Mouse (Mus musculus): Measurements from ENCODE around the gene Rgs9.
A peak's percentile ranks its signal among the peaks of the same experiment; 100 is the strongest.

The Rgs9 gene

DNA sequence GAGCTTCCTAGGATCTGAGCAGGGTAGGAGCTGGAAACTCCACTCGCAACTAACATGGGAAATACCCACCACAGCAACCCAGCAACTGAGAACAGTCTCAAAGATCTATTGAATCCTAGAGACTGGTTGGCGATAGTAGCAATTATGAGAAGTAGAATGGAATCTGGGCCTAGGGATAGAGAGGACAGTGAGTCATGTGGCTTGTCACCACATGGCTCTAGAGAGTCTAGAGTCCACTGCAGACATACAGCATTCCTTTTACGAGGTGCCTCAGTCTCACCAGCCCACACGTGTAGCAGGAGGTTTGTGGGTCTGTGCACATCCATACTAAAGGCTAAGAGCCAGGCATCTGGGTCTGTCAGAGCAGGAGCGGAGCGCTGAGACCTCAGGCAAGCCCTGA, 59.3 kb downstream of the Rgs9 start:
- DNase-seq: no peak

DNA sequence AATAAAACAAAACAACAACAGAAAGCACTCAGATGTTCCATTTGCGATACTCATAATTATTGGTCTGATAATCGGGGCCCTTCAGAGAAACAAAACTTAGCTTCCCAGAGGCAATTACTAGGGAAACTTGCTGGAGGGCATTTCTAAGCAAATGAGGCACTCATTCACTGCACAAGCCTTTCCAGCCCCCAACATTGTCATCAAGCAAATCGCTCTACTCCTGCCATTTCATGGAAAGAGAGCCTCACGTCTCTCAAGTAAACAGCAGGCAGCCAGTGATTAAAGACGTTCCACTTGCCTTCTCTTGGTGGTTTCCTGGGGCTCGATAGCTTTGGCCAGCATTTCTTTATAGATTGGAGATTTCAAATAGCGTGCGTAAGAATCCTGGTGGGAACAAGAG, 60.1 kb downstream of the Rgs9 start:
- DNase-seq: no peak

DNA sequence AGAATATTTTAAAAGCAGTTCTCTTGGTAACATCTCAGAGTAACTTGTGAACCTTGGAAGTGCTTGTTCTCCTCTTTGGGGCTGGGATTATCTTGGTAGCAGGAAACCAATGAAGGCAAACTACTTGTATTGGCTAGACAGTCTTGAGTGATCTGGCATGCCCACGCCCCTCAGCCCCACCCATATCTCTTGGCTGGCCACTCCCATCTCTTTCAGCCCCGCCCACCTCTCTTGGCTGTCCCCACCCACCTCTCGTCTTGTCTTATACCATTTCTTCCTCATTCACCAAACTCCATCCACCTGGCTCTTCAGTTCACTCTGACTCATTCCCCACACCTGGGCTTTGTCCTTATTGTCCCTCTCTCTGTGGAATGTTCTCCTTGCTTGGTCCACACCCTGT, 64.3 kb downstream of the Rgs9 start:
- no peak for DNase-seq

DNA sequence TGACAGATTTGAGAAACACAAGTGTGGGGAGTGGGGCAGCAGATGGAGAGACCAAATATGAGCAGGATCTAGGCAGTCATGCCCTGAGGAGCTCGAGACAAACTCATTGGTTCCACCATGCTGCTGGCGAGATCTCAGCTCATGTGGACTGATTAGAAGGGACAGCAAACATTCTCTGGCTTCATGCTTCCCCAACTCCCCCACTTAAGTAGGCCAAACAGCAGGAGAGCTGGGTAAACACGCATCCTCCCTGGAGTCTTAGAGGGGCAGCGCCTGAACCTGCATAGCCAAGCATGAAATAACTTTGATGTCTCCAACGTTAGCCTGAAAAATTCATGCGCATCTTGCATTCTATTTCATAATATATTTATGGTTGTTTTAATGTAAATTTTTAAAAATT, 65.1 kb downstream of the Rgs9 start:
- DNase-seq: no peak

DNA sequence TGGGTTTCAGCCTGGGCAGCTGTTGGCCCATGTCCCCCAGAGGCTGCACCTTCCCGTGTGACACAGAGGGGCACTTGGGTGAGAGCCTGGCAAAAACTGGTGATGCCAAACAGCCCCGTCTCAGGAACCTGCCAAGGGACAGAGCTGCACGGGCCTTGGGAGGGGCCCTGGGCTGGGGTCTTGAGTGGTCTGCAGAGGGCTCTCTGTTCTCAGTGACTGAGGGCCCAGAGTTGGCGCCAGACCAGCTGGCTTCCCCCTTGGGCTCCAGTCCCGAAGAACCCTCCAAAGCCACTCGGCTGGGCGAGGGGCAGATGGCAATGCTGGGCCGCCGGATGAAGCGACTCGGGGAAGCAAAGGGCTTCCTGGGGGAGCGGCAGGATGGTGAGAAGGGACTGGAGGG, 70.8 kb downstream of the Rgs9 start:
- DNase-seq: no peak

DNA sequence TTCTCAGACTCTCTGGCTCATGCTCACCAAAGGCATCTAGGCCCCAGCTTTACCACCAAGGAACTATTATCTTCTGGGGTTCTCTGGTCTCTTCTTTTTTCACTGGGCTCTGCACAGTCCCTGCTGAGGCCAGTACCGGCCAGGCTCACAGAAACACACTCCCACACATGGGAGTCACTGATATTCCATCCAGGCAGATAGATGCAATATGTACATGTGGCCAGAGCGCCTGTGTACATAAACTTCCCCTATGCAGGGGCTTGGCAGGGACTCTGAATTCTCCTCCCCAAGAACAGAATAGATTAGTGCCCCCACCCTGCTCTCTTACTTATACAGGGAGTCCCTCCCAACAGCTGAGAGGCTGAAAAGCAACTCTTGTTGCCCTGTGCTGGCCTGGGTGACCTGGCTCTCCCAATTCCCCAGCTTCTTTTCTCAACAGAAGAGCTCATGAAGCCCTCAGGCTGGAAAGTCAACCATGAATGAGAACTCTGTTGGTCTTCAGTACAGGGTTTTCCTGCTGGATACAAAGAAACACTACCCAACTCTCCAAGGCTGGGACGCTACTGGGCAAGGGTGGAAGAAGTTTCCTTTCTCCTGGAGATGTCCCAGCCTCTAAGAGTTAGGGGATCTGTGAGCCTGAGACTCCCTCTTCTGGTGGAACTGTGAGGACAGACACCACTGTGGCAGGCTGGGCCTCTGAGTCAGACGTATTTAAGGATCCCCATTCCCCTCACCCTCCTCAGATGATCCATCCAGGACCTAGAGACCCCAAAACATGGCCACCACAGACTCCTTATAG, 76.5 kb downstream of the Rgs9 start:
- DNase-seq: no peak

DNA sequence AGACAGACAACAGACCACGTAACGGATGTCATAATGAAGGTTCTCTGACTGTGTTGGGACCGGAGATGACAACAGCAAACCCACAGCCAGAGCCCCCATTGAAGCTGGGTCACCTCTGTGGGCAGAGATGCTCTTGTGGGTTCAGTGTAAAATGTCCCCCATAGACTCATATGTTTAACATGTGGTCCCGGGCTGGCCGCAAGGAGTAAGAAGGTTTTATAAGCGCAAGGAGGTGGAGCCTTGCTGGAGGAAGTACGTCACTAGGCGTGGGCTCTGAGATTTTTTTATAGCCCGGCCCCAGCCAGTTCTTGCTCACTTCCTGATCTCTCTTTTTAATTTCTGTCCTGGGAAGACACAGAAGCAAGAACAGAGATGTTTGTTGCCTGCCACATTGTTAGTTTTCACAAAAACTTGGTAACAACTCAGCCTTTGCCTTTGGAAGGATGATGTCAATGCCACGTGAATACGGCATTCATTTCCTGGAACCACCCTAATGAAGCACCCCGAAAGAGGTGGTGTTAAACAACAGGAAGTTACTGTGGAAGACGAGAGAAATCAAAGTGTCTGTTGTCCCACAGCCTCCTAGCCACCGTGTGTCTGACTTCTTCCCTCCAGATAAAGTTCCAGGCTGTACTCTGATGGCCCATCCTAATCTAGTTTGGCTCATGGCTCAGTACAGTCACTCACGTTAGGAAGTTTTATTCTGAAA, 79.1 kb downstream of the Rgs9 start:
- no peak for DNase-seq

DNA sequence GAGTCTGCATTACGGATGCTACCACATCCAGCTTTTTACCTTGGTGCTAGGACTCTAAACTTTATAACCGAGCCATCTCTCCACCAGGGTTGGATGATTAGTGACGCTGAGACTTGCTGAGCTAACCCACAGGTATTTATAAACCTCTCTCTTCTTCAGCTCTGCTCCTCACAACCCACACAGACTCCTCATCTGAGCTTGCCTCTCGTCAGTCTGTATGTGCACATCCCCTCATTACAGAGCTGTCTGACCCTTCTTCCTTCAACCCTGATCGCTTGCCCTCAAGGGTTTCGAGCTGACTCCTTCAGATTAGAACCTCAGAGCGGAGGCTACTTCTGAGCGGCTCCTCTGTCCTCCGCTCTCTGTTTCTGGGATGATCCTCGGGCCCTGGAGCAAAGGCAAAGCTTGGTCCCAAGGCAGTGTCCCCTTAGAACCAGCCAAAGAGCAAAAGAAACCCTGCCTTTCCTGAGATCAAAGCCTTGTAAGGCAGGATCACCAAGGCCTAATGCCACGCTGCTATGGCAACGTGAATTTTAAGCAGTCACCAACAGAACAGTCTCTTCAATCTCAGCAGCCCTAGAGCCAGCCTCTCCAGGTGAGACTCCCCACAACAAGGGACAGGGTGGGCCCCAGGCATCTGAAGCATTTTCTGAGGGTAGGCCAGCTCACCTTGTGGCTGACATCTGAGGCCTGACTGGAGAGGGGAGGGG, 79.9 kb downstream of the Rgs9 start:
- DNase-seq: no peak

DNA sequence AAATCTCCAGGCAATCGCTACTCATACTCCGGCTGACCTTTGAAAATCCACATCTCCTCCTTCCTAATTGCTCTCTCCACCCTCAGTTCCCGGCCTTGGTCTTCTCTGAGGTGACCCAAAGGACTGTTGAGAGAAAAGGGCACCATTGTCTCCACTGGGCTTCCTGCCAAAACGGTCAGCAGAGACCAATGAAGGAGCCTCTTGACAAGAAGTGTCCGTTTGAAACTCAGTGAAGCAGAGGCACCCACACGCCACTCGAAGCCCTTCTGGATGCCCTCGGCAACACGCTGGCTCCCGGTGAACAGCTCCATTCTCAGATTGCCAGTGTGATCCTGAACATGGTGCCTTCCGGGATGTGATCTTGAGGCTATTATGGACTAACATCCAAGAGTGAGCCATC, 87.2 kb downstream of the Rgs9 start:
- DNase-seq: no peak

DNA sequence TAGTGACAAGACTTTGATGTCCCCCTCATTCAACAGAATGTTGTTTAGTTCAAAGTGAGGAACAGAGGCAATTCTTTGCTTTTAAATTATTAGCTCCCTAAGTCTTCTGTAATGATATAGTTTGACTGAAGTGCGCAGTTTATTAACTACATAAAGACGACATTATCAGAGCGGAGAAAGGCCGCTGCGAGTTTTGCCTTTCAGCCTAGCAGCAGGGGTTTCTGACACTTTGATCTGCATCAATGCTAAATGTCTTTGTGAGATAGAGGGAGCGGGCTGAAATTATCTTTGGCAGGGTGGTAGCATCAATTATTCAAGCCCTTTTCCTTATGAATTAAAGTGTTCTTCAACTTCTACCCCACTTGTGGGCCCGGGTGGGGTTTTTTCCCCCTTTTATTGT, 87.6 kb downstream of the Rgs9 start:
- no peak for DNase-seq

DNA sequence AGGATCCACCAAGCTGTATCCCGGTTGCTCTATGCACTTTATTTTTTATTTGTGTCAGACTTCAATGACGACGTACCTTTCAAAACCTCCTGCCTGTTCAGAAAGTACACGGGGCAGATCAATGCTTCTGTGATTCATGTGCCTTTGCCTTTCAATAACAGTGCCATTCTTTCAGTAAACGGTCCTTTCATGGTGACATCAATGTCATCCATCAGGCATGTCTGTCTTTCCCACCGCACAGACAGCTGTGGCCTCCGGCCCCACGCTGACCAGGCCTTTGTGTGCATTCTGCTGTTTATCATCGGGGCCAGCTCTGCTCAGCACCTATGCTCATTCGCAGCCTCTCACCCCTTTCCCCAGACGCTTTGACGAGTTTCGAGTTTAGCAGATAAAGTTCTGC, 91.2 kb downstream of the Rgs9 start:
- no peak for DNase-seq

DNA sequence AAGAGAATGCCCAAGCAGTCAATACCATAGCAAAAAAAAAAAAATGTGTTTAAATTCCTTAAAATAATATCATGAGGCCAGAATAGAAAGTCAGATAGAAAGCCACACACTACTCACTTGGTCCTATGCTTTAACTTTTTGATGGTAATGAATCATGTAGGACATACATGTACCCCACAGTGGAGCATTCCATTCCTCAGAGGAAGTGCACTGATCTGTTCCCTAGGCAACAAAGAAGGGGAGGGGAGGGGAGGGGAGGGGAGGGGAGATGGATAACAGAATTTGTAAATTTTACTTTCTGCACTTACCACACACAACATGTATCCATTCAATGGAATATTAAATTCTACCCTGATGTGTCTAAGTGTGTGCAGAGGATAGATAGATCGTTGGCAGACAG, 91.9 kb downstream of the Rgs9 start:
- no peak for DNase-seq

DNA sequence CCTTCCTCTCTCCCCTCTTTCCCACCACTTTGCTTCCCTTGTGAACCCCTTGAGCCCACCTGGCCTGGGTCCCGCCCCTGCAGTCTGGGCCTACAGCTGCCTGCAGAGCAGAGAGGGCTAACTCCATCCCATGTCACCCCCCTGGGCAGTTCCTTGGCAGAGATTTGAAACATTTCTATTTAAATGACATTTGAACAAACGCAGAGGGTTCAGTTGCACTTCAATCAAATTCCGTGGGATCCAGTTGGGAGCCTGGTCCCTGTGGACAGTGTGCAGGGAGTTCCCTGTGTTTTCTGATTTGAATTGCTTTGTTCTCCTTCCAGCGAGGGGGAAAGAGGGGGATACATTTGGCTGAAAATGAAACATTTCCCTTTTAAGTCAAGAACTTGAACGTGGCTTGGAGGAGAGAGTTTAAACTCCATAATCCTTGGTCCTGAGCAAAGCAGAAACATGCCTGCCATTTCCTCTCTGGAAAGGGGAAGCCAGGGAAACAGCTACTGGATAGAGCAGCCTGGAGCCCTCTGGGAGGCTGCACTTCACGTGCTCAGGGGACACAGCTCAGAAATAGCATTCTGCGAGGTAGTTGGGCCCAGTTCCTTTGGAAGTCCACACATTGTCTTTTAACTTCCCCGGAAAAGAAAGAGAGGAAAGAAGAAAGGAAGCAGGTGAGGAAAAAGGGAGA, 98.2 kb downstream of the Rgs9 start:
- DNase-seq: no peak

DNA sequence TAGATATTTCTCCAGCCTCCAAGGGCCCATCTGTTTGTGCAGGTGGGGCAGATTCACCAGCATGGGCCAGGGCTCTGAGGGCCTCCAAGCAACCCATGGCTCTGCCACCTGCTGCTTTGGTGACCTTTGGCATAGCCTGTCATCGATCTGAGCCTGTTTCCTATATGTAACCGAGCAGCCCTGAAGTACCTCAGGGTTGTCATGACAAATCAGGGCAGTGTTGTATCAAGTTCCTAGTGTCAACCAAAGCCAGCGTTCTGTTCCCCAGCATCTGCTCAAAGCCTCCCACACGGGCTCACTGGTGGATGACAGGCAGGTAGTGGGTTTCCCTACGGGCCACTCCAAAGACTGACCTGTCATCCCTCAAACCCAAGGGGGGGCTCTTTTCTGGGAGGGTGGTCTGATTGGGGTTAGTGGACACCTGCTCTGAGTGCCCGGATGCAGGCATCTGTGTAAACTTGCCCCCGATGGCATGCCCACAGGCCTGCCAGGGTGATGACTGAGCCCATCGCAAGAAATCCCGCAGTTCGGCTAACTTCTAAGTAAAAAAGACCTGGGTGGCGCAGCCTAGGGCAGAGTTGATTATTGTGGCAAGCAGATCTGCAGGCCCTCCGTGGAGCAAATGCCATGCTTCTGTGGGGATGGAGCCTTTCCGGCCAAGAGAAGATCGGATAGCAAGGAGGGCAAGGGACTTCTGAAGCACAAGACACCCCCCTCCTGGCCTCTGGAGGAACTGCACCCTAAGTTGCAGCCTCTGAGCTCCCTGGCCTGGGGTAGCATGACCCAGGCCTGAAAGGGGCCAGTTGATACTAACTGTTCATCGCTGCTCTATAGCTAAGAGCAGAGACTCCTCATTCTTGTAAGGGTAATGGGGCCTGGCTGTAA, 105.0 kb downstream of the Rgs9 start:
- DNase-seq: peak; percentile 77 to 81

DNA sequence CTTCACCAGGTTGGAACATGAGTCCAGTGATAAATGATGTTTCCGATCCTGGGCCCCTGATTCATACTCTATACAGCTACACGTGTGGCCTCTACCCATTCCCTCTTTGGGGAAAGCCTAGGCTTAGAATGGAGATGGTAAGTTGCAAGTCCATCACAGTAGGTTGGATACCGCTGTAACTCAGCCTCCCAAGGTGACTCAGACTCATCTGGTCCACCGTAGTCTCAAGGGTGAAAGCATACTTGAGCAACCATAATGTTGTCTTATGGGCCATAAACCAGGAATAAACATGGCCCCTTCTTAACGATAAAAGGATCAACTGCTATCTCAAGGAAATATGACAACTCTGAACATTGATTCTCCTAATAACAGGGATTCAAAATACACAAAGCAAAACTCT, 109.7 kb downstream of the Rgs9 start:
- DNase-seq: no peak

DNA sequence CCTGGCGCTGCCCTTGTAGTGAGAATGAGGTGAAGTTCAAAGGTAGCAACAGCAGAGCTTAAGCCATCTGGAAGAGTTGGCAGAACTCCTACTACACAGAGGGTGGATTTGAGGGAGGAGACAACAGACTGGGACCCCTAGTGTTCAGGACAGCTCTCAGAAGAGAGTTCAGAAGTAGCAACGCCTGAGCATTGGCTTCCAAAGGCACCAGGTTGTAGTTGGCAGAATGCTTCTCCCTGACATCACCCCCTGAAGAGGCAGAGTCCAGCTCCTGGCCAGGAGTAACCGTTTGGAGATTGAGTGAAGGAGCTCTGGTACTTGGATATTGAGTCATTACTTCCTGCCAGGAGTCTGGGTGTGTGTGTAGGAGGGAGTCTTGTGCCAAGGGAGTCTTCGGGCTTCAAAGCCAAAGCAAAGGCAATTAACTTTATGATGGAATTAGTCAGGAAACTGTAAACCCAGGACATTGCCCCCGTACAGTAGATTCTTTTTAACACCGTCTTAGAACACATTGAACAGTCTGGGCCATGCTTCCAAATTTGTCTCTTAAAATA, 110.2 kb downstream of the Rgs9 start:
- DNase-seq: peak; percentile 5 to 23

DNA sequence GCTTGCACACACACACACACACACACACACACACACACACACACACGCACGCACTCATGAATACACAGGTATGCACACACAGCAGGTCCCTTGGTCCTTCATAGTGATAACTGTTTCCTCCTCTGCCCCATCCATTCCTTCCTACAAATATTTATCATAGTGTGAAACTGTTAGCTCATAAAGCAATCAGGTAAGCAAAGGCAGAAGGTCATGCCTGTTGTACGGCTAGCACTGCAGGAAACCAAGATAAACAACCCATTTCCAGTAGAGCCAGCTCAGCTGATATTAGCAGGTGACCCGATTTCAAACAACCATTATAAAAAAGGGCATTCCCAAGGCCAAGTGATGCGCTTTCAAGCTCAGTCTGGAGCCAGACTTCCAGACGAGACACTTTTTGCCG, 116.8 kb downstream of the Rgs9 start:
- DNase-seq: no peak

DNA sequence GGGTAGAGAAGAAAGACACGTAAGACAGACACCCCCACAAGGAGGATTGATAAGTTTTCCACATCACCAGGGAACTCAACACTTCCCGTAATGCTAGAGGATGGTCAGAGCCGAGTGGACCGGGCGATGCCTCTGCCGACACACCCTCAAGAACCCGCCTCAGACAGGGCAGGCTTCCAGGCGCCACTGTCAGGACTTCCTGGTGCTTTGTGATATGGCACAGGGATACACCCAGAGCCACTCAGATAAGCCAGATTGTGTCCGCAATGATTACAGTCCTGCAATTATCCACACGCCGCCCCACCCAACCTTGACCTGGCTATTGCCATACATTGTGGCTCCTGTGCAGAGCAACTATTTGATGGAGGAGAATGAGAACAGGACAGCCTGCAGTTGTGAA, 117.6 kb downstream of the Rgs9 start:
- DNase-seq: no peak

DNA sequence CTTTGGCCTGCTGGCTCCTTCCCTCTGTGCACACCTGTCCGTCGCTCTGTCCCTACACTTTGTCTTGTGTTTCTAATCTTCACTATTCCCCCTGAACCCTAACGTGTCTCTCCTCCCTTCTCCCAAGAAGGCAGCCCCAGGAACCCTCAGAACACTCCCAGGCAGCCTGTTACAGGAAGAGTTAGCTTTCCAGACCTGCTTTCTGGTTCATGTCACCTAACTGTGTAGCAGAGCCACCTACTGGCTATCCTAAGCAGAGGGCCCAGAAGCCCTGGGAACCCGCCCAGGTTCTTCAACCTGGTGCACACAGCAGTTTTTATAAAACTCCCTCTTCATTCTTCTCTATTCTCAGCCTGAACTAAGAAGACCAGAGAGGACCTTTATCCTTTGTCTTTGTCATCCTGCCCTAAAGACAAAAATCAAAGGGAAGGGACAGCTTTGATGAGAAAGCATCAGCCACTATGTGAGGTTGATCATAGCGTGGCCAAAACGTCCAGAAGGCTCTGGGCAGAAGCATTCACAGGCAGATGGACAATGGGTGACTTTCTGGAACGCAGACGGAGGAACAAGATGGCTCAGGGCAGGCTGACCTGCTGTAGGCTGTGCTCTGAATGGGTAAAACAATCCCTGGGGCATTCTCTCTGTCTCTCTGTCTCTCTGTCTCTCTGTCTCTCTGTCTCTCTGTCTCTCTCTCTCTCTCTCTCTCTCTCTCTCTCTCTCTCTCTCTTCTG, 119.0 kb downstream of the Rgs9 start:
- peak; percentile 64 to 65 for DNase-seq

DNA sequence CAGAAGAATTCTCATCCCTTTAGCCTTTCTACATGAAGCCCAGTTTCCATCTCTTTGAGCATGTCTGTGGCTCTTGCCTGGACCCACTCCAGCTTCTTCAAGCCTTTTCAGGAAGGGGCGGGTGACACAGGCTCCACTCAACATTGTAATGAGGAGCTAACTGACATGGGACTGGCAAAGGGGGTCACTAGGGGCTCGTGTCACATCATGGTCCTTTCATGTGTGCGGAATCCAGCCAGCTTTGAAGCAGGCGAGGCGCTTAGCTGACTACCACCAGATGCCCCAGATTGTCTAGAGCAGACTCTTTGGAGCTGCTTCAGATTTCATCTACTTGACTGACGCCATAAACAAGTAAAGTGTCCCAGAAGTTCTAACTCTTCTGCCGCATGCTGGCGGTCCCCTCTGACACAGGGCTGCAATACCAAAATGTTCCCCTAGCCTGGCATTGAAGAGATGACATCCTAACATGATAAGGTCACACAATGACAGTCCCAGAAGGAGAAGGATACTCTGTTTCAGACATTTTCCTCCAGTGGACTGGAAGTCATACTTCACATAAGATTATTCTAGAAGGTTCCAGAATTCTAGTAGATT, 122.5 kb downstream of the Rgs9 start:
- DNase-seq: no peak
